Mouse (Mus musculus): ENCODE data around the gene Npnt. TPM values are rescaled to one million over a fixed set of nuclear protein-coding genes. Genes with fewer than 3 reads are reported as not detected.
A peak's percentile ranks its signal among the peaks of the same experiment; 100 is the strongest.

Gene Npnt
- polyA plus RNA-seq, 2 experiments = 0.90 to 1.0 TPM

DNA sequence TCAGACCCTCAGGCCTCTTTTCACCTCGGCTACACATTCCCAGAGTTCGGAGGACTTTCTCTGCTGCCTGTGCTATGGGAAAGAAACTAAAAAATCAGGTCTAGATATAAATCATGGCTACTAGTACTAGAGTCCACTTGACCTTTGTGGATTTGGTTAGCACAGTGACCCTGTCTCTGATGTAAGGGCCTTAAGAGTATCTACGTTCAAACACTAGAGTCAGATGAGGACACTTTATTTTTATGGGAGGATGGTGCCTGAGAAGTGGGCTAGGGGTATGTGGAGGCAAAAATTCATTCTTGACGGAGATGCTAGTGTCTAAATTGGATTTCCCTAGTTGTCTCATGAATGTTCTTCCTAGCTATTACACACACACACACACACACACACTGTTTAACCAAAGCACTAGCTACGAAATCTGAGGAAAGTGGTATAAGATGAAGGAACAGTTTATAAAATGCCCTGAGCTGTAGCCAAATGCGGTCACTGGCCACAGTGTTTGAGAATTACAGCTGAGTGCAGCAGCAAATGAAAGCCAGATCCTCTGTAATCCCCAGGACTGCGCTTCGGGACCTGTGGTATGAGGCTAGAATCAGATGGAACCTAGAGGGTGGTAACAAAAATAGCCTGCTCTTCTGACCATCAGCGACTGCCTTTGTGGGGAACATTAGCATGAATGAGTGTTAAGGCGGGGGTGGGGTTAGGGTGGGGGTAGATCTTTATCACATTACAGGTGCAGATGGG lies 73.0 kb downstream of the Npnt start:
- Histone ChIP-seq H3K4me3 (ENCODE audit: insufficient read depth in 1 of 2, low read depth in 2 of 2, low read length in 2 of 2) (no peak overlapping the region), H3K36me3 (replicated peaks; ENCODE audit: control insufficient read depth, insufficient read depth, low read depth) (no peaks in the 10 kb centered on the region), H3K4me2 (ENCODE audit: low read depth) (no peak overlapping the region), H3K9me3 (ENCODE audit: control insufficient read depth, low read length) (no peaks in the 10 kb centered on the region), H3K27me3 (ENCODE audit: control insufficient read depth, insufficient read depth, low read length) (no peaks in the 10 kb centered on the region), H3K4me1 (replicated peaks; ENCODE audit: control insufficient read depth in 2 of 2, insufficient read depth in 2 of 2, low read length in 1 of 2) (no peaks in the 10 kb centered on the region), H3K27ac (no peak overlapping the region), H3K9ac (replicated peaks) (no peak overlapping the region)
- ATAC-seq (ENCODE audit: insufficient read depth) = no peak
- TF ChIP-seq CTCF (IDR thresholded peaks at IDR 0.05; ENCODE audit: low read depth) = no peak
- TF ChIP-seq EP300 (IDR thresholded peaks at IDR 0.05; ENCODE audit: low read depth) = no peak
- no peak for DNase-seq (ENCODE audit: low read depth in 3 of 3, low spot score in 3 of 3)
- WGBS (ENCODE audit: insufficient replicate concordance) = 64% methylated on average over 10 of the region's 10 CpGs

DNA sequence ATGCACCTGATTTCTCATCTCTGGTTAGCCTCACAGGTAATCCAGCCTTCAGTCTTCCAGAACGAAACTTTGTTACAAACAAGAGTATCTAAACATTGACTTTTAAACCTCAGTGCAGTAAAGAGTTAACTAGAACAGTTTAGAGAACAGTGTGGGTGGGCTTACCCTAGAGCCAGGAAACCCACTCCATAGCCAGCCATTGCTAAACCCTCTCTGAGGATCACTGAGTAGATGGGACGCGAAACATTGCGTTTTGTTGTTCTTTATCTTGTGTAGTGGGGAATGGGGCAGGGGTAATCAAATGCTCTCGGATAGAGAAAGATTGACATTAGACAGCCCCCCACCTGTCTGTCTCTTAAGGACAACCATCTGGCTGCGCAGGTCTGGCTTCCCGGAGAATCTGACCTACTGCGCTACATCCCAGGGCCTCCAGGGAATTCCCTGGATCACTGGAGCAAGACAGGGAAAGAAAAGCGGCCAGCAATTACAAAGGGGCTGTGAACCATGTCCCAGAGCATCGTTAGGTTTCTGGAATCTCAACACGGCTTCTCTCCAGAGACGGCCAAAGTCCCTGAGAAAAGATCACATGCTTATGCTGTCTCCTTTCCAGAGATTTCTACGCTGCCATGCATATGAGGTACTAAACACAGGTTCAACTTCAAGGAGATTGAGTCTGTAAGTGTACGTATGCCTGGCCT lies 73.9 kb downstream of the Npnt start:
- H3K4me2 ChIP-seq (ENCODE audit: low read depth) = no peak overlapping the region
- H3K4me1 ChIP-seq (replicated peaks; ENCODE audit: control insufficient read depth in 2 of 2, insufficient read depth in 2 of 2, low read length in 1 of 2) = no peaks in the 10 kb centered on the region
- TF ChIP-seq CTCF (IDR thresholded peaks at IDR 0.05; ENCODE audit: low read depth) (no peak), EP300 (IDR thresholded peaks at IDR 0.05; ENCODE audit: low read depth) (no peak)
- no peaks in the 10 kb centered on the region for H3K9me3 ChIP-seq (ENCODE audit: control insufficient read depth, low read length)
- H3K36me3 ChIP-seq (replicated peaks; ENCODE audit: control insufficient read depth, insufficient read depth, low read depth) = no peaks in the 10 kb centered on the region
- 77% methylated on average over 14 of the region's 14 CpGs for WGBS (ENCODE audit: insufficient replicate concordance)
- H3K27ac ChIP-seq = no peak overlapping the region
- no peak for ATAC-seq (ENCODE audit: insufficient read depth)
- no peaks in the 10 kb centered on the region for H3K27me3 ChIP-seq (ENCODE audit: control insufficient read depth, insufficient read depth, low read length)
- H3K4me3 ChIP-seq (ENCODE audit: insufficient read depth in 1 of 2, low read depth in 2 of 2, low read length in 2 of 2) = no peak overlapping the region
- no peak overlapping the region for H3K9ac ChIP-seq (replicated peaks)
- DNase-seq (ENCODE audit: low read depth in 3 of 3, low spot score in 3 of 3) = no peak

DNA sequence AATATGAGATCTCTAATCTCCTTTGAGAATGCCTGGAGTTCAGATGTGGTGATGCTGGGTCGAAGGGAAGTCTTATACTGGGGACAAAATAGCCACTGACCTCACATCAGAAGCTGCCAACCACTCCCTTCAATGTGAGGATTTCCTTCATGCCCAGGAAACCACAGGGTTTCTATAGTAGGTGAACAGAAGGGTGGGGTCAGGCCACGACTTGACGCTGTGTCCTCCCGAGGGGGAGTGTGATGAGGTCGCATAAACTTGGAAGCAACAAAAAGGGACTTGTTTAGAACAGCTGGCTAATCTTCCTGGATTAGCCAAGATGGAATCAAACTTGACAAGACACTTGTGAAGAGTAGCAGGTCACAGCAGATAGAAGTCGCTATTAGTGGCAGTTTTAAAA lies 76.8 kb downstream of the Npnt start:
- Histone ChIP-seq H3K27ac (no peak overlapping the region), H3K4me2 (ENCODE audit: low read depth) (no peak overlapping the region), H3K4me1 (replicated peaks; ENCODE audit: control insufficient read depth in 2 of 2, insufficient read depth in 2 of 2, low read length in 1 of 2) (no peaks in the 10 kb centered on the region), H3K27me3 (ENCODE audit: control insufficient read depth, insufficient read depth, low read length) (no peaks in the 10 kb centered on the region), H3K9ac (replicated peaks) (no peak overlapping the region), H3K4me3 (ENCODE audit: insufficient read depth in 1 of 2, low read depth in 2 of 2, low read length in 2 of 2) (no peak overlapping the region), H3K9me3 (ENCODE audit: control insufficient read depth, low read length) (no peaks in the 10 kb centered on the region), H3K36me3 (replicated peaks; ENCODE audit: control insufficient read depth, insufficient read depth, low read depth) (no peaks in the 10 kb centered on the region)
- WGBS (ENCODE audit: insufficient replicate concordance) = 16% methylated on average over 6 of the region's 6 CpGs
- no peak for ATAC-seq (ENCODE audit: insufficient read depth)
- TF ChIP-seq EP300 (IDR thresholded peaks at IDR 0.05; ENCODE audit: low read depth) (no peak), CTCF (IDR thresholded peaks at IDR 0.05; ENCODE audit: low read depth) (no peak)
- DNase-seq (ENCODE audit: low read depth in 3 of 3, low spot score in 3 of 3) = no peak

DNA sequence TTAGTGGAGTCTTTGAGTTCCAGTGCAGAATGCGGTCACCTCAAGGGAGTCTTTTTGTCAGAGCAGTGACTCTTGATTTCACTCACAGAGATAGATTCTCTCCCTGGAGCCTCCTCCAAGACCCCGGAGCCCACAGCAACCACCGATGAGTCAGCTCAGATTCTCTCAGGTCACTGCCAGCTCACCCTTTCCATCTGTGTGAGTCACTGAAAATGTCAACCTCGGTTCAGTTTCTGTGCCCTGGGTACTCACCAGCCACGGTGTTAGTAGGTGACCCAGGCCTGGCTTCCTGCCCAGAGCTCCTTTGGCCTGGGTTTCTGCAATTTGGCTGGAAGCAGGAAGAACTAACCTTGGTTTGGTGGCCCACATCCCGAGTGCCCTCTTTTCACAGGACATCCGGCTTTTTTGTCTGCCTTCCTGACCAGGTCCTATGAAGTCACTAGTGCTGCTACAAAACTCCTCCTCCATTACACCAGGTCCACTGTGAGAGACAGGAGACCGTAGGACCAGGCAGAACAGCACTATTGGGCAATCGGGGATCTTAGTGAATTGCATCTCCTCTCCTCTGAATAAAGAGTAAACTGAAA lies 78.7 kb downstream of the Npnt start:
- 38% methylated on average over 9 of the region's 9 CpGs for WGBS (ENCODE audit: insufficient replicate concordance)
- TF ChIP-seq EP300 (IDR thresholded peaks at IDR 0.05; ENCODE audit: low read depth) = no peak
- TF ChIP-seq CTCF (IDR thresholded peaks at IDR 0.05; ENCODE audit: low read depth) = no peak
- Histone ChIP-seq H3K27ac (no peak overlapping the region), H3K4me2 (ENCODE audit: low read depth) (no peak overlapping the region), H3K4me3 (ENCODE audit: insufficient read depth in 1 of 2, low read depth in 2 of 2, low read length in 2 of 2) (no peak overlapping the region), H3K4me1 (replicated peaks; ENCODE audit: control insufficient read depth in 2 of 2, insufficient read depth in 2 of 2, low read length in 1 of 2) (no peaks in the 10 kb centered on the region), H3K9ac (replicated peaks) (no peak overlapping the region), H3K27me3 (ENCODE audit: control insufficient read depth, insufficient read depth, low read length) (no peaks in the 10 kb centered on the region), H3K9me3 (ENCODE audit: control insufficient read depth, low read length) (no peaks in the 10 kb centered on the region), H3K36me3 (replicated peaks; ENCODE audit: control insufficient read depth, insufficient read depth, low read depth) (no peaks in the 10 kb centered on the region)
- DNase-seq (ENCODE audit: low read depth in 3 of 3, low spot score in 3 of 3) = no peak
- 0 out of 2 replicates have a peak, but pooled peaks have one; percentile 31 for ATAC-seq (ENCODE audit: insufficient read depth)

DNA sequence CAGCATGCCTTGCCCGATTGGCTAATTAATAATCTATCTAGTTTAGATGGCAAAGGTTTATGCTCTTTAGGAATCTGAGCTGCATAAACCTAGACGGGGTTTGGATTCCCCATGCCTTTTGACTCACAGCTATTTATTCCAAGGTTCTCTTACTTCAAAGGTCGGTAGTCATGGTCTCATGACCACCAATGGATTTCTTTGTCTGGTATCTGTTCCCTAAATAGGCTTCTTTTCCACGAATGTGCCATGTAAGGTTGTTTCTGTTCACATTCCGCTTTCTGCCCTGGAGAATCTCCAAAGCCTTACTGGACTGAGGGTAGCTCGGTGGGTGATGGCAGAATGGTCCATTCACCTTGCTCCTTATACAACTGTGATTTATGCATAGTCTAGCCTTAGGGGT lies 80.0 kb downstream of the Npnt start:
- ATAC-seq (ENCODE audit: insufficient read depth) (no peak), DNase-seq (ENCODE audit: low read depth in 3 of 3, low spot score in 3 of 3) (no peak)
- Histone ChIP-seq H3K4me3 (ENCODE audit: insufficient read depth in 1 of 2, low read depth in 2 of 2, low read length in 2 of 2) (no peak overlapping the region), H3K4me2 (ENCODE audit: low read depth) (no peak overlapping the region), H3K9me3 (ENCODE audit: control insufficient read depth, low read length) (no peaks in the 10 kb centered on the region), H3K27ac (no peak overlapping the region), H3K36me3 (replicated peaks; ENCODE audit: control insufficient read depth, insufficient read depth, low read depth) (no peaks in the 10 kb centered on the region), H3K4me1 (replicated peaks; ENCODE audit: control insufficient read depth in 2 of 2, insufficient read depth in 2 of 2, low read length in 1 of 2) (no peaks in the 10 kb centered on the region), H3K27me3 (ENCODE audit: control insufficient read depth, insufficient read depth, low read length) (no peaks in the 10 kb centered on the region), H3K9ac (replicated peaks) (no peak overlapping the region)
- WGBS (ENCODE audit: insufficient replicate concordance) = 56% methylated on average over 6 of the region's 6 CpGs
- TF ChIP-seq CTCF (IDR thresholded peaks at IDR 0.05; ENCODE audit: low read depth) (no peak), EP300 (IDR thresholded peaks at IDR 0.05; ENCODE audit: low read depth) (no peak)

Measured in liver, embryonic 14.5 days (tissue).